Mouse (Mus musculus) neutrophil, adult 65 days (primary cell): Measurements from ENCODE around the gene Scube3. TPM values are rescaled to one million over a fixed set of nuclear protein-coding genes. Genes with fewer than 3 reads are reported as not detected.

ENCODE experiments used
- total RNA-seq: library from RNA; stranded (reverse); gene quantifications from 2 replicates; pipeline ENCODE4 v1.2.4, GENCODE M21; 2023

Scube3 gene
- not detected in 2 replicates for total RNA-seq

DNA sequence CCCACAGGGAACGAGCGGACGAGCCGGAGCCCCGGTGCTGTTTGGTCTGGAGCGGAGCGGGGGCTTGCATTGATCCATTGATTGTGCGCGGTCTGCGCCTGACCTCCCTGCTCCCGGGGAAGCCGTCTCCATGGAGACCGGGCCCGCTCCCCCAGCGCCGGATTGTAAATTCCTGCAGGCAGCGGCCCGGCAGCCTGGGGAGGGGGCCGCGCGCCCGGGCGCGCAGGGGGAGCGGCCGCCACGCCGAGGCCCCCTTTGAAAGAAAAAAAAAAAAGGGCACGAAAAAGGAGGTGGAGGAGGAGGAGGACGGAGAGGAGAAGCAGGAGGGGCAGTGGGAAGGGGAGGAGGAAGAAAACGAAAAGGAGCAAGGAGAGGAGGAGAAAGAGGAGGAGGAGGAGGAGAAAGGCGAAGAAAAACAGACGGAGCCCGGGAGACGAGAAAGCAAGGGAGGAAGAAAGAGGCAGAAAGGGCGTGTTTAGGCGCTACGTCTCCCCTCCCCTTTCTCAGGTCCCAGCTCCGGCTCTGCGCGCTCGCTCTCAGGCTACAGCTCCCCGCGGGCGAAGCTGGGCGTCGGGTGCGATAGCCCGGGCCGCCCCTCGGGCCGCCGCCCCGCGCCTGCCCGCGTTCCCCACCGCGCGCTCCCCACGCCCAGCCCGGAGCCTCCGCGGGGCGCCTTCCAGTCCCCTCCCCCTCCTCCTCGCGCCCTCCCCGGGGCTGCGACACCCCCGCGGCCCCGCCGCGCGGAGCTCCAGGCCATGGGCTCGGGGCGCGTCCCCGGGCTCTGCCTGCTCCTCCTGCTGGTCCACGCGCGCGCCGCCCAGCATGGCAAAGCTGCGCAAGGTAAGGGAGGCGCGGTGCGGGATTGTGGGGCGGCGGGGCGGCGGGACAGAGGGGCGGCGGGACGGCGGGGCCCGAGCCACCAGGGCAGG, at the start of gene Scube3:
TSS of gene Scube3 (plus strand) at position 371 of the 929 bp plus-strand sequence.

DNA sequence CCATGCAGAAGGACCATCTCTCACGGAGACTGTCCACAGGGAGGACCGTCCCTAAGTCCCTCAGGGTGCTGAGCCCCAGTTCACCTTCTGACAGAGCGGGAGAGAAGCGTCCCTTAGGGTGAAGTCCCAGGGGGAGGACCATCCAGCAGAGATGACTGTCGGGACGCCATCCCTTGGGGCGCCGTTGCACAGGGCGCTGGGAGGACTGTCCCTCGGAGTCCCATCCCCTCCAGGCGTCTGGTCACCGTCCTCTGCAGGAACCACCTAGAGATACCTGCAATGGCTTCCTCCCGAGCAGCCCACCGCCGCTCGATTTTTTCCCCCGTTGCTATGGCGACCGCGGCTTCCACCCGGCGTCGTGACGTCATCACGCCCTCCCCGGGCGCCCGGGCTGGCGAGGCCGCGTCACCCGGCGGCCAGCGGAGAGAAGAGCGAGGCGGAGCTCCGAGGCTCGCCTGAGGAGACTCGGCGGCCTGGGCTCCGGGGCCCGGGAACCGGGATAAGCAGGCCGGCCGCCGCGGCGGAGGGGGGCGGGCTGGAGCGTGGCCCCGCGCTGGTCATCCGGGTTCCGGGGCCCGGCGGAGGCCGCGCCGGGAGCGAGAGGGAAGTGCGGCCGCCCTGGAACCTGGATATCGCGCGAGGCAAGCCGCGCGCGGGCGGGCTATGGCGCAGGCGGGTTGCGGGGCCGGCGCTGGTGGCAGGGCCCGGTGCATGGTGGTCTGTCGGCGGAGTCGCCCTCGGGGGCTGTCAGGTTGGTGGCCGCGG, 35.0 kb downstream of the Scube3 start, which contains the start of gene Zfp523:
TSS of gene Zfp523 (plus strand) at position 355 of the 765 bp plus-strand sequence.

DNA sequence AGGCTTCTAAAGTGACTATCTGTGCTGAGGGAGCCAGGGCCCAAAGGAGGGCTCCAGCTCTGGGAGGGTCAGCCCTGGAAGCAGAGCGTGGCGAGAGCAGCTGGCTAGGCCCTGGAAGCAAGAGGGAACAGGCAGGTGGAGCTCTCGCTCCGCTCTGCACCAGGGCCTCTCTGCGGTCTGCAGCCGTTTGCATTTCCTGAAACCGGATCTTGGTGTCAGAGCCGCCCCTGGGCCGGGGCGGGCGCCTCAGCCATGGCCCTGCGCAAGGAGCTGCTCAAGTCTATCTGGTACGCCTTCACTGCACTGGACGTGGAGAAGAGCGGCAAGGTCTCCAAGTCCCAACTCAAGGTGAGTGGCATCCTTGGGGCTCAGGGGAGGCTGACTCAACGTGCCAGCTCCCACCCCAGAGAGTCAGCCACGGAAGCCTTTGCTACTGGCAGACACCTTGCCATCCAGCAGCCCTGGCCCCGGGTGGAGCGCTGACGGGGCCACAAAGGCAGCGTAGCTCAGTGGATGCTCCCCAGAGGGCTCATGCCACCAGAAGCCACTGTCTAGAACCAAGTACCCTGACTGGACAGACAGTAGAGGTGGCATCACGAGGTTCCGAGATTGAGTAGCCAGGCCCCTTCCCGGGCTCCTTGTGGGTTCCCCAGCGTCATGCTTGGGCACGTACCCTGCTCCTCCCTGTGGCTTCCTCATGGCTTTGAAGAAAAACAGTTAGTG, 65.8 kb downstream of the Scube3 start, which contains the start of gene Def6:
TSS of gene Def6 (plus strand) at position 188 of the 723 bp plus-strand sequence.

Other genes with a start within 250 kb of the Scube3 start
- gene Anks1, start 232.8 kb upstream of the Scube3 start, total RNA-seq = 107 and 163 TPM in 2 replicates
- gene Taf11, start 232.3 kb upstream of the Scube3 start, total RNA-seq = 29.8 and 33.5 TPM in 2 replicates
- 1.3 TPM in 2 replicates for gene Tcp11, start 61.5 kb upstream of the Scube3 start, total RNA-seq
- 11.0 and 11.3 TPM in 2 replicates for gene Zfp523, start 35.0 kb downstream of the Scube3 start, total RNA-seq
- 92.9 and 108 TPM in 2 replicates for gene Def6, start 65.6 kb downstream of the Scube3 start, total RNA-seq
- gene Ppard, start 90.6 kb downstream of the Scube3 start, total RNA-seq = 34.0 and 35.1 TPM in 2 replicates
- gene Fance, start 171.4 kb downstream of the Scube3 start, total RNA-seq = 9.5 and 15.9 TPM in 2 replicates
- 364 and 392 TPM in 2 replicates for gene Rpl10a, start 186.3 kb downstream of the Scube3 start, total RNA-seq
- 0.54 TPM in 1 of 2 replicates, not detected in the other for gene Tead3, start 208.7 kb downstream of the Scube3 start, total RNA-seq
- not detected in 2 replicates for gene Tulp1, start 223.1 kb downstream of the Scube3 start, total RNA-seq